Mouse (Mus musculus) embryonic fibroblast, embryonic 13.5 days (primary cell): Measurements from ENCODE around the gene Agr2.

ENCODE experiments used
- CTCF ChIP-seq: IDR thresholded peaks from 2 replicates; pipeline ENCODE4 v1.5.1; 2011; ENCODE audit warnings: mild to moderate bottlenecking, control low read depth, low read length, moderate library complexity, borderline replicate concordance; ENCODE audit not compliant: insufficient read depth
- POLR2A ChIP-seq: IDR thresholded peaks from 2 replicates; pipeline ENCODE4 v1.6.1; 2011; ENCODE audit warnings: low read depth, mild to moderate bottlenecking, control low read depth, low read length, moderate library complexity

GRCm38 (mm10) chr12:36029687-36030086 is 37.0 kb downstream of the Agr2 start:
- TF ChIP-seq CTCF (no peak), POLR2A (no peak)
